Mouse (Mus musculus) neural tube, embryonic 15.5 days (tissue): ENCODE measurements at regions not wholly inside any gene's neighbourhood (a gene's known extent, or its start where the extent isn't known, plus 50 kb on each side); places are given as distances from the start of the nearest gene placed in this dataset.
A peak's percentile ranks its signal among the peaks of the same experiment; 100 is the strongest.

Source experiments
- ATAC-seq: fragments of 200-750 bp; cut with Nextera tagmentation; 2 replicates; pipeline ENCODE4 v1.8.0; 2017; ENCODE audit warnings: mild to moderate bottlenecking, moderate TSS enrichment, moderate library complexity; ENCODE audit not compliant: low FRiP score
- H3K27ac ChIP-seq: fragments of 300-500 bp; sonication (generic); replicated peaks from 2 replicates; pipeline ENCODE4 v1.5.1; 2015; ENCODE audit warnings: mild to moderate bottlenecking, inconsistent platforms
- H3K27me3 ChIP-seq: fragments of 300-500 bp; sonication (generic); replicated peaks from 2 replicates; pipeline ENCODE4 v1.6.1; 2015; ENCODE audit warnings: inconsistent platforms
- H3K36me3 ChIP-seq: fragments of 300-500 bp; sonication (generic); 2 replicates; pipeline ENCODE4 v1.6.1; 2015; ENCODE audit warnings: inconsistent platforms
- H3K4me1 ChIP-seq: fragments of 300-500 bp; sonication (generic); 2 replicates; pipeline ENCODE4 v1.6.1; 2015; ENCODE audit warnings: inconsistent platforms
- H3K4me2 ChIP-seq: fragments of 300-500 bp; sonication (generic); 2 replicates; pipeline ENCODE4 v1.6.1; 2015; ENCODE audit warnings: inconsistent platforms, mild to moderate bottlenecking, moderate library complexity
- H3K4me3 ChIP-seq: fragments of 300-500 bp; sonication (generic); replicated peaks from 2 replicates; pipeline ENCODE4 v1.5.1; 2015; ENCODE audit warnings: mild to moderate bottlenecking, inconsistent platforms
- H3K9ac ChIP-seq: fragments of 300-500 bp; sonication (generic); replicated peaks from 2 replicates; pipeline ENCODE4 v1.6.1; 2015; ENCODE audit warnings: mild to moderate bottlenecking, inconsistent platforms
- H3K9me3 ChIP-seq: fragments of 300-500 bp; sonication (generic); replicated peaks from 2 replicates; pipeline ENCODE4 v1.6.1; 2016; ENCODE audit warnings: inconsistent platforms
- WGBS: fragments of 180-500 bp; shearing (Covaris S2); methylation state at CpG from one replicate; pipeline ENCODE4 v1.1.7; 2015; ENCODE audit warnings: mixed read lengths; 5-methylcytosine and 5-hydroxymethylcytosine counted together

- ATAC-seq: no peak
- Histone ChIP-seq H3K36me3 (no peaks in the 10 kb centered on the region), H3K4me2 (no peak overlapping the region), H3K9ac (no peak overlapping the region), H3K27me3 (no peaks in the 10 kb centered on the region), H3K4me1 (no peaks in the 10 kb centered on the region), H3K4me3 (no peak overlapping the region), H3K9me3 (no peaks in the 10 kb centered on the region), H3K27ac (no peak overlapping the region)
- WGBS: 49% methylated on average over 4 of the region's 4 CpGs
Observed at GRCm38 (mm10) chr12:15553681-15554007, 263.1 kb downstream of the Trib2 start.

GRCm38 (mm10) chr12:15552979-15553680 is 263.6 kb downstream of the Trib2 start:
- WGBS: 67% methylated on average over 6 of the region's 6 CpGs
- no peak for ATAC-seq
- Histone ChIP-seq H3K4me2 (no peak overlapping the region), H3K36me3 (no peaks in the 10 kb centered on the region), H3K27ac (no peak overlapping the region), H3K27me3 (no peaks in the 10 kb centered on the region), H3K4me3 (no peak overlapping the region), H3K4me1 (no peaks in the 10 kb centered on the region), H3K9me3 (no peaks in the 10 kb centered on the region), H3K9ac (no peak overlapping the region)

- H3K4me3 ChIP-seq: no peak overlapping the region
- H3K36me3 ChIP-seq: no peaks in the 10 kb centered on the region
- H3K27ac ChIP-seq: no peak overlapping the region
- no peak overlapping the region for H3K4me2 ChIP-seq
- H3K9me3 ChIP-seq: no peaks in the 10 kb centered on the region
- 81% methylated on average over 2 of the region's 2 CpGs for WGBS
- H3K9ac ChIP-seq: no peak overlapping the region
- no peaks in the 10 kb centered on the region for H3K27me3 ChIP-seq
- H3K4me1 ChIP-seq: no peaks in the 10 kb centered on the region
- no peak for ATAC-seq
Observed at GRCm38 (mm10) chr12:15552210-15552609, 264.5 kb downstream of the Trib2 start.

GRCm38 (mm10) chr12:15551281-15551900 is 265.3 kb downstream of the Trib2 start:
- H3K36me3 ChIP-seq: no peaks in the 10 kb centered on the region
- H3K9me3 ChIP-seq: no peaks in the 10 kb centered on the region
- WGBS: 73% methylated on average over 4 of the region's 4 CpGs
- no peak overlapping the region for H3K9ac ChIP-seq
- no peak for ATAC-seq
- no peak overlapping the region for H3K4me2 ChIP-seq
- no peaks in the 10 kb centered on the region for H3K4me1 ChIP-seq
- H3K4me3 ChIP-seq: no peak overlapping the region
- no peak overlapping the region for H3K27ac ChIP-seq
- H3K27me3 ChIP-seq: no peaks in the 10 kb centered on the region

GRCm38 (mm10) chr12:15544351-15544750 is 272.4 kb downstream of the Trib2 start:
- WGBS: 82% methylated on average over 1 of the region's 1 CpGs
- no peaks in the 10 kb centered on the region for H3K4me1 ChIP-seq
- H3K36me3 ChIP-seq: no peaks in the 10 kb centered on the region
- H3K9ac ChIP-seq: no peak overlapping the region
- H3K9me3 ChIP-seq: no peaks in the 10 kb centered on the region
- no peak overlapping the region for H3K27ac ChIP-seq
- ATAC-seq: no peak
- no peaks in the 10 kb centered on the region for H3K27me3 ChIP-seq
- no peak overlapping the region for H3K4me3 ChIP-seq
- no peak overlapping the region for H3K4me2 ChIP-seq

- Histone ChIP-seq H3K4me2 (no peak overlapping the region), H3K9me3 (no peaks in the 10 kb centered on the region), H3K9ac (no peak overlapping the region), H3K36me3 (no peaks in the 10 kb centered on the region), H3K27ac (no peak overlapping the region), H3K27me3 (no peaks in the 10 kb centered on the region), H3K4me1 (no peaks in the 10 kb centered on the region), H3K4me3 (no peak overlapping the region)
- WGBS: 77% methylated on average over 2 of the region's 2 CpGs
- ATAC-seq: no peak
Observed at GRCm38 (mm10) chr12:15542486-15542885, 274.2 kb downstream of the Trib2 start.

- Histone ChIP-seq H3K27ac (no peak overlapping the region), H3K36me3 (no peaks in the 10 kb centered on the region), H3K27me3 (no peaks in the 10 kb centered on the region), H3K4me2 (no peak overlapping the region), H3K4me3 (no peak overlapping the region), H3K9me3 (no peaks in the 10 kb centered on the region), H3K4me1 (no peaks in the 10 kb centered on the region; the same call in 1 of the 2 replicates), H3K9ac (no peak overlapping the region)
- 77% methylated on average over 8 of the region's 8 CpGs for WGBS
- no peak for ATAC-seq
Observed at GRCm38 (mm10) chr12:15536852-15537368, 279.8 kb downstream of the Trib2 start.

- H3K4me1 ChIP-seq: no peaks in the 10 kb centered on the region; the same call in 1 of the 2 replicates
- no peak overlapping the region for H3K4me3 ChIP-seq
- no peaks in the 10 kb centered on the region for H3K27me3 ChIP-seq
- 88% methylated on average over 5 of the region's 5 CpGs for WGBS
- ATAC-seq: peak; percentile 48; the same call in 1 of the 2 replicates
- H3K36me3 ChIP-seq: no peaks in the 10 kb centered on the region
- no peak overlapping the region for H3K9ac ChIP-seq
- H3K27ac ChIP-seq: no peak overlapping the region
- H3K4me2 ChIP-seq: no peak overlapping the region
- H3K9me3 ChIP-seq: no peaks in the 10 kb centered on the region
Observed at GRCm38 (mm10) chr12:15536247-15536646, 280.5 kb downstream of the Trib2 start.

- Histone ChIP-seq H3K9ac (no peak overlapping the region), H3K9me3 (no peaks in the 10 kb centered on the region), H3K4me2 (no peak overlapping the region), H3K4me3 (no peak overlapping the region), H3K4me1 (no peaks in the 10 kb centered on the region; the same call in 1 of the 2 replicates), H3K36me3 (no peaks in the 10 kb centered on the region), H3K27me3 (no peaks in the 10 kb centered on the region), H3K27ac (no peak overlapping the region)
- 7% methylated on average over 6 of the region's 6 CpGs for WGBS
- peak; percentile 85 for ATAC-seq
Observed at GRCm38 (mm10) chr12:15535822-15536221, 280.9 kb downstream of the Trib2 start.

- ATAC-seq: no peak
- H3K9me3 ChIP-seq: no peaks in the 10 kb centered on the region
- H3K9ac ChIP-seq: no peak overlapping the region
- H3K27me3 ChIP-seq: no peaks in the 10 kb centered on the region
- no peak overlapping the region for H3K4me2 ChIP-seq
- H3K4me3 ChIP-seq: no peak overlapping the region
- no peaks in the 10 kb centered on the region for H3K4me1 ChIP-seq
- no peaks in the 10 kb centered on the region for H3K36me3 ChIP-seq
- no peak overlapping the region for H3K27ac ChIP-seq
- WGBS: 55% methylated on average over 4 of the region's 4 CpGs
Observed at GRCm38 (mm10) chr12:15520783-15521407, 295.8 kb downstream of the Trib2 start.

GRCm38 (mm10) chr12:15511994-15512393 is 304.7 kb downstream of the Trib2 start:
- Histone ChIP-seq H3K4me2 (no peak overlapping the region), H3K27ac (no peak overlapping the region), H3K4me3 (no peak overlapping the region), H3K9ac (no peak overlapping the region), H3K36me3 (no peaks in the 10 kb centered on the region), H3K27me3 (no peaks in the 10 kb centered on the region), H3K9me3 (no peaks in the 10 kb centered on the region), H3K4me1 (no peaks in the 10 kb centered on the region)
- 55% methylated on average over 2 of the region's 2 CpGs for WGBS
- ATAC-seq: no peak

GRCm38 (mm10) chr12:15507576-15507975 is 309.1 kb downstream of the Trib2 start:
- no peaks in the 10 kb centered on the region for H3K27me3 ChIP-seq
- no peaks in the 10 kb centered on the region for H3K9me3 ChIP-seq
- no peak overlapping the region for H3K27ac ChIP-seq
- no peaks in the 10 kb centered on the region for H3K4me1 ChIP-seq
- no peak overlapping the region; the same call in 1 of the 2 replicates for H3K4me2 ChIP-seq
- no peak overlapping the region for H3K4me3 ChIP-seq
- H3K9ac ChIP-seq: no peak overlapping the region
- no peak for ATAC-seq
- H3K36me3 ChIP-seq: no peaks in the 10 kb centered on the region
- WGBS: 24% methylated on average over 7 of the region's 7 CpGs
